Mouse (Mus musculus) testis, postnatal 10 days (tissue): Measurements from ENCODE around the gene Map4k5.

ENCODE experiments used
- DNase-seq: peaks from one replicate; pipeline ENCODE4 v3.0.0; 2021; ENCODE audit warnings: low spot score

Map4k5 gene

GRCm38 (mm10) chr12:69887776-69888175, 5.2 kb downstream of the Map4k5 start:
- no peak for DNase-seq

DNA sequence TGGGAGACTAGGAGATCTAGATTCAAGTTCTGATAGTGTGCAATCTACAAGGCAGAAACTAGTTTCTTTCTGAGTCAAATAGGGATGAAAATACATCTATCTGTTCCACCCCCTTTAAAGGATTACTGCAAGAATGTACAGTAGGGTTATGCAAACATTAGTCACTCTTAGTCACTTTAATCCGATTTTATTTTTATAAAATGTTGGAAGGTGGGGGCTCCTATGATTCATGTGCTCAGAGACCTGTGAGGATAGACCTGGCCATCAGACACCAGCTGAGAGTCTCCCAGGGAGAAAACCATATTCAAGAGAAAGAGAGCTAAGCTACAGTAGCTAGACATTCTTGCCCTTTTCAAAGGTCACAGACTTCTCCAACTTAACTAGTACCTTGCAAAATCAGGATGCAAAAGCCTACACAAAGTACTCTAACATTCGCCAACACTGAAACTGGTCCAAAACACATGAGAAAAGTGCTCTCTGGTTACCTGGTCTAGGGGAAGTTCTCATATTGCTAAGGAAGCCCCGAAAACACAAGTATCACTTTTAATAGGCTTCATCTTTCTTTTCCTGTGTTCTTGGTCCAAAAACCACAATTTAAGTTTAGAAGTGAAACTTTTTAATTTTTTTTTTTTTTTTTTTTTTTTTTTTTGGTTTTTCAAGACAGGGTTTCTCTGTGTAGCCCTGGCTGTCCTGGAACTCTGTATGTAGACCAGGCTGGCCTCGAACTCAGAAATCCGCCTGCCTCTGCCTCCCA, 7.7 kb downstream of the Map4k5 start:
- no peak for DNase-seq

GRCm38 (mm10) chr12:69884053-69884452, 8.9 kb downstream of the Map4k5 start:
- no peak for DNase-seq

DNA sequence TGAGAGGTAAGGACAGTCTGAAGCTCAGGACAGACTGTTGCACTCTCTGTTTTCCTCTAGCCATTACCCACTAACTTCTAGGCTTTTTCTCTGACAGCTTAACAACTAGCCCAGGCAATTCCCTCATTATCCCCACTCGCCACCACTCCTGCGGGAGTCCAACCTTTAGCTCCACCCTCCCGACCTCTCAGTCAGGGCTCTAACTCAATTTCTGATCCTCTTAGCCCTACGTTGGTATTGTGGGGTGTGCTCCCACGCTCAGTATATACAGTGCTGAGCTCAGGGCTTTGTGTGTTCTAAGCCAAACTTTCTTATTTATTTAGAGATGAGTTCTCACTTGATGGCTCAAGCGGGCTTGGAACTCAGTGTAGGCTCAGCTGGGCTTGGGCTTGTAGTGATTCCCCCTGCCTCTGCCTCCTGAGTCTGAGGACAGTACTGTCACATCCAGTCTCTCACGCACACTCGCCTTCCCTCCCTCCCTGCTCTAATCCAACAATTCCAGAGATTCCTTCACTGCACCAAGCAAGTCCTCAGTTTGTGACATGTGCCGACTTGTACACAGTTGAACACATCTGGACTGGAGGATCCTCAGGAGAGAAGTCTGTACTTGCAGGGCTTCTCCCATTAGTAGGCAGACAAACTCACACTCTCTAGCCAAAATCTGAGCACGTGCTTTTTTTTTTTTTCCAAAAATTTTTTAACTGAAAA, 11.6 kb downstream of the Map4k5 start:
- no peak for DNase-seq

GRCm38 (mm10) chr12:69879739-69880138, 13.3 kb downstream of the Map4k5 start:
- DNase-seq = no peak

DNA sequence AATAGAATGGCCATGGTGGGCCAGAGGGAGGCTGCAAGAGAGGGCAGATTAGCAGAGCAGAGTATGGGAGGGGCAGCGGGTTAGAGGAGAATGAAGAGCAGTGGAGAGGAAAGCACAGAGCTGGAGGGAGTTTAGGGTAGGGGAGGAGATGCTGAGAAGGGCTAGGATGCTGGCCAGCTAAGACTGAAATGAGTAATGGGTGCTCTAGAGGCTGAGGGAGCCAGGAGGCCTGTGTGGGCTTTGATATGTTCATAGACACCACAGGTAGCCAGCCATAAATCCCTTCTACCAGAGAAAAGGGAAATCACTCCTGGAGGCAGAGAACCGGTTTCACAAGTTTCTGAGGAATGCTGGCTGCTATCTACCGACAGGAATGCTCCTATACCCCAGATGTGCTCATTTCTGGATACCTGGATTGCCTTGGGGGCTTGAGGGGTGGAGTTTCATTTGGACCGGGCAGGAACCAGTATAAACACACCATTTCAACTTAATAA, 13.8 kb downstream of the Map4k5 start:
- DNase-seq = no peak

DNA sequence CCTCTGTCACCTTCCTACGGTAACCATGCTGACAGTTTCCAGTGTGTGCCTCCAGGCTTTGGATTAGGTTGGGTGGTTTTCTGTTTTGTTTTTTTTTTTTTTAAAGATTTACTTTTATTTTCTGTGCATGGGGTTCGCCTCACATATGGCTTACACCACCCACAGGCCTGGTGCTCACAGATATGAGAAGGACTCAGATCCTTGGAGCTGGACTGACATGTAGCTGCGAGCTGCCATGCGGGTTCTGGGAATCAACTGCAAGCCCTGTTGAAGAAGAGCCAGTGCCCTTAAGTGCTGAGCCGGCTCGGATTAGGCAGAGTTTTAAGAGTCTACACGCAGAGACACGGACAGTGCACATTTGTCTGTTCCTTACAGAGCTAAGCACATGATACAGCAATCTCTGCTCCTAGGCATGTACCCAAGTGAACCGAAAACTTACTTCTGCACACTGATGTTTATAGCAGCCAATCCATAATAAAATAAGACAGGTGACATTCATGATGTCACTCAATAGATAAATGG, 15.1 kb downstream of the Map4k5 start:
- DNase-seq = no peak

DNA sequence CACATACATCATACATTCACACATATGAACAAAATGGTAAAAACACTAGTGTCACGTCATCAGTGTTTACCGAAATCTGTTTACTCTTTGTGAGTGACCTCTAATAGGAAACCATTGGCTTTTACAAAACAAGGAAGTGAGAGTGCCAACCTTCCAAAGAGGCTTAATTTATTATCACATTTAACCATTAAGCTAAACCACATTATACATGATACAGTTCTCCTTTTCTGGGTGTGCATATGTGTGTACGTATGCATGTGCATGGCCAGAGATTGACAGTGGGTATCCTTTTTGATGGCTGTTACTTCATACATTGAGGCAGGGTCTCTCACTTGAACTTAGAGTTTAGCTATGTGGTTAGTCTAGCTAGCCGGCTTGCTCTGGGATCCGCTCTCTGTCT, 21.4 kb downstream of the Map4k5 start:
- DNase-seq = no peak

- DNase-seq = no peak
Measured at GRCm38 (mm10) chr12:69867338-69867737, 25.7 kb downstream of the Map4k5 start.

- DNase-seq = no peak
Measured at GRCm38 (mm10) chr12:69864164-69864692, 28.8 kb downstream of the Map4k5 start.

DNA sequence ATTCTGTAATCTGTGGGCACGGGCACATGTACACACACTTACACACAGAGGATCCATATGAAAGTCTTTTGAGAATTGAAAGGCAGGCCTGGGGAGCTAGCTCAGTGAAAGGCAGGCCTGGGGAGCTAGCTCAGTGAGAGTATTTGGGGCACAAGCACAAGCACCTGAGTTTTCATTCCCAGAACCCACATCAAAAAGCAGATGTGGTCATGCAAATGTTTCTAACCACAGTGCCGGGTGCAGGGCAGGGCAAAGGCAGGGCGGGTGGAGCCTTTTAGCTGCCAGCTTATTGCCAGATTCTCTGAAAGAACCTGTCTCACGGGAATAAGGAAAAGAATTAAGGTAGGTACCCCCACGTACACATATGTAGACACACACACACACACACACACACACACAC, 29.5 kb downstream of the Map4k5 start:
- DNase-seq = no peak

GRCm38 (mm10) chr12:69858847-69859246, 34.2 kb downstream of the Map4k5 start:
- no peak for DNase-seq

DNA sequence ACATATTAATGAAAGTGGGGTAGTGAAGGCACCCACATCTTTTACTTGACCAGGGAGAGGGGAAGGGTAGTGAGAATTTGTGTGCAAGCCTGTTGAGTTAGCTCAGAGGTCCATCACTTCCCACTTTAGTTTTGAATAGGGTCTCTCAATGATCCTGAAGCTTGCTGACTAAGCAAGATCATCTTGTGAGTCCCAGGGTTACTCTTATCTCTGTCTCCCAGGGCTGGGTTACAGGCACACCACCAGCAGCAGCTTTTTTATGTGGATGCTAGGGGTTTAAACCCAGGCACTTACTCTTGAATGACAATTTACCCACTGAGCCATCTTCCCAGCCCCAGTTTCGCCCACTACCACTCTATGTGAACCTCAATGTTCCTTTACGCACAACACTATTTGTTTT, 35.4 kb downstream of the Map4k5 start:
- DNase-seq = no peak

- DNase-seq = no peak
Measured at GRCm38 (mm10) chr12:69856398-69856797, 36.6 kb downstream of the Map4k5 start.

DNA sequence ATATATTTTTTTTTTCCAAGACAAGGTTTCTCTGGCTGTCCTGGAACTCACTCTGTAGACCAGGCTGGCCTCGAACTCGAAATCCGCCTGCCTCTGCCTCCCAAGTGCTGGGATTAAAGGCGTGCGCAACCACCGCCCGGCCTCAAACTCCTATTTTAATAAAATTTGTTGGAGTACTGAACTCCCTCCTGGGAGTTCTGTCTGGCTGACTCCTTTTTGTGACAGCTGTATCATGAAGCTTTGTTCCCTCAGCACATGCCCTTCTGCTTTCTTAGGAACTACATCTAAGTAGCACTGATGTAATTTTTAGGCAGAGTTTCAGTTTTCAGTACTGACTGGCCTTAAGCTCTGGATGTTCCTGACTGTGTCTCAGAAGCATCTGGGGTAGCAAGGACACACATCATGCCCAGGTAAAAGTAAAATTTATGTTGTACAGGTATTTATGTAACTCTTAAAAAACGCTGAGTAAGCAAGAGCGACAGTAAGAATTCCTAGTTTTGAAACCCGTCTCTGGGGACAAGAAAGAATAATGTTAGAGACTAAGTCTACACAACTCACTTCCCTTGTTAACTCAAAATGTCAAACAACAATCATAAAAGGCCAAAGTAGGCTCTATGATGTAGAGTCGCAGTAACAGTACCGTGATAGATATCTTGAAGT, 37.2 kb downstream of the Map4k5 start:
- DNase-seq = no peak

DNA sequence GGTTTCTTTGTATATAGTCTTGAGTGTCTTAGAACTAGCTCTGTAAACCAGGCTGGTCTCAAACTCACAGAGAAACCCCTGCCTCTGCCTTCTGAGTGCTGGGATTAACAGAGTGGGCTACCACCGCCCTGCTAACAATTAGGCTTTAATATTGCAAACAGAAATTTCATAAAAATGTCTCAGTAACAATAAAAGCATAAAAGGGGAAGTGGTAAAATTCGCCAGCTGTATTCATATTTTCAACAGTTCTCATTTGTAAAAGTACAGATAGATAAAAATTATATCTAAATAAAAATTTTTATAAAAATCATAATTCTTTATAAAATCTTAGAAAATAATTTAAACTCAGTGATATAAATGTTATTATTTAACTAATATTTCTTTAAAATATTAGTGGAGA, 39.1 kb downstream of the Map4k5 start:
- no peak for DNase-seq

DNA sequence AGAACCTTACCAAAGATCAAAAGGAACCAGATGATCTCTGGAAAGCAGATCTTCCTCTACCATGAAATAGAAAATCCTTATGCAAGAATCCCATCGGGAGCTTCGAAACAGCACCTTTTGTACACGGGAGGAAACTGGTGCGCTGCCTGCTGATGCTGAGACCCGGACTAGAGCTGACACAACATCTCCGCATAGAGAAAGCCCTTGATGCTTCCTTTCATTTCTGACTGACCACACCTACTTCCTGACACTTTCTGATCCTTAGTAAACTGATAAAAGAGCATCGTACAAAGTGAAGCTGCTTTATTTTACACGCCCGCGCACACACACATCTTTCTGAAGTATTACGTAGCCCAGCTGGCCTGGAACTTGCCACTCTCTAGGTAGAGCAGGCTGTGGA, 39.6 kb downstream of the Map4k5 start:
- DNase-seq = no peak

DNA sequence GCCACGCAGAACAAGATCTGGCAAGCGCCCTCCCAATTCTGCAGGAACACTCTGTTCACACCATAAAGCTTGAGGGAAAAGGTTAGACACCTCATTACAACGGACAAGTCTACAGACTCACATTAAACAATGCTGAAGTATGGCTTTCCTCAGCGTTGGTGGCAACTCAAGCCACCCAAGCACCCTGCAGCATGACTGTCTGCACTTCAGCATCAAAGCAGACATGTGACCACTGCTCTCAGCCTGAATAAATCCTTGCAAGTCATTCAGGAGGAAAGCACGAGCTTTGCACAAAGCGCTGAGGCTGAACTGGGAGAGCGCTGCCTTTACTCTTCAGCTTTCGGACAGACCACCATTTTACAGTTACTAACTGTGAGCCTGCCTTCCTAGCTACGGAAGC, 40.7 kb downstream of the Map4k5 start:
- no peak for DNase-seq

GRCm38 (mm10) chr12:69848083-69848878, 44.7 kb downstream of the Map4k5 start:
- no peak for DNase-seq

GRCm38 (mm10) chr12:69846499-69846898, 46.5 kb downstream of the Map4k5 start:
- no peak for DNase-seq

DNA sequence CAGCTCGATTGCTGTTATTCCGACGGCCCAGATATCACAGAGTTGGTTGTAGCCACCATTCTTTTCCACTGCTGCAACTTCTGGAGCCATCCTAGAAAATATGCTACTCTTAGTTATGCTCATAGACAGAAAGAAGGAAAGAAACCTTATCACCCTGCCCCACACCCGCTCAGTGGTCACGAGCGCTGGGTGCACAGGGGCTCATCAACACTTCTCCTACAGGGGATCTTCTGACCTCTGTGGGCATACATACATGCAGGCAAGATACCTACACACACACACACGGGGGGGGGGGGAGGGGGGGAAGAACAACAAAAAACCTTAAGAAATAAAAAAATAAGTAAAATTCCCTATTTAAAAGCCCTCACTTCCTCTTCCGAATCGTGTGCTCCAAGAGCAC, 47.3 kb downstream of the Map4k5 start:
- no peak for DNase-seq
